Mouse (Mus musculus) liver, embryonic 14.5 days (tissue): Measurements from ENCODE around the gene Stard3. TPM values are rescaled to one million over a fixed set of nuclear protein-coding genes. Genes with fewer than 3 reads are reported as not detected.
A peak's percentile ranks its signal among the peaks of the same experiment; 100 is the strongest.

ENCODE experiments used
- ATAC-seq: fragments of 200-750 bp; cut with Nextera tagmentation; 2 replicates; pipeline ENCODE4 v1.8.0; 2017; ENCODE audit warnings: moderate number of reproducible peaks, mild to moderate bottlenecking, moderate library complexity; ENCODE audit not compliant: insufficient read depth
- DNase-seq, 3 experiments: peaks; one replicate each; pipeline ENCODE4 v3.0.0-alpha.2; 2012 to 2013; ENCODE audit warnings: low read depth in 3 of 3, low spot score in 3 of 3
- H3K27ac ChIP-seq: fragments of 300-500 bp; sonication (generic); 2 replicates; pipeline ENCODE4 v1.5.1; 2014; ENCODE audit warnings: moderate library complexity, mild to moderate bottlenecking, control low read depth, inconsistent platforms
- H3K27me3 ChIP-seq: fragments of 300-500 bp; sonication (generic); 2 replicates; pipeline ENCODE4 v1.6.1; 2014; ENCODE audit warnings: mild to moderate bottlenecking, low read length, moderate library complexity; ENCODE audit not compliant: control insufficient read depth, insufficient read depth
- H3K36me3 ChIP-seq: fragments of 300-500 bp; sonication (generic); replicated peaks from 2 replicates; pipeline ENCODE4 v1.6.1; 2014; ENCODE audit warnings: low read depth; ENCODE audit not compliant: control insufficient read depth, insufficient read depth
- H3K4me1 ChIP-seq, 2 experiments: fragments of 200-500 bp in 1 of 2; fragments of 300-500 bp in 1 of 2; sonication (generic) in 1 of 2; replicated peaks; 2 replicates each; pipeline ENCODE4 v1.6.1; 2012 to 2014; ENCODE audit warnings: antibody characterized with exemption in 1 of 2, inconsistent platforms in 1 of 2, low read length in 1 of 2; ENCODE audit not compliant: control insufficient read depth in 2 of 2, insufficient read depth in 2 of 2
- H3K4me2 ChIP-seq: fragments of 300-500 bp; sonication (generic); 2 replicates; pipeline ENCODE4 v1.6.1; 2014; ENCODE audit warnings: low read depth, mild to moderate bottlenecking, control low read depth, moderate library complexity
- H3K4me3 ChIP-seq, 2 experiments: fragments of 200-500 bp in 1 of 2; fragments of 300-500 bp in 1 of 2; sonication (generic) in 1 of 2; 2 replicates each; pipeline ENCODE4 v1.5.1; 2012 to 2014; ENCODE audit warnings: low read depth in 2 of 2, low read length in 2 of 2, mild to moderate bottlenecking in 2 of 2, control low read depth in 1 of 2, inconsistent platforms in 1 of 2, moderate library complexity in 1 of 2; ENCODE audit not compliant: insufficient read depth in 1 of 2
- H3K9ac ChIP-seq: fragments of 300-500 bp; sonication (generic); replicated peaks from 2 replicates; pipeline ENCODE4 v1.6.1; 2014; ENCODE audit warnings: mild to moderate bottlenecking, control low read depth, moderate library complexity
- H3K9me3 ChIP-seq: fragments of 300-500 bp; sonication (generic); 2 replicates; pipeline ENCODE4 v1.6.1; 2016; ENCODE audit warnings: low read length, mixed read lengths; ENCODE audit not compliant: control insufficient read depth
- CTCF ChIP-seq: IDR thresholded peaks from 2 replicates; pipeline ENCODE4 v1.5.1; 2016; ENCODE audit warnings: antibody characterized with exemption, low read depth, control low read depth
- EP300 ChIP-seq: IDR thresholded peaks from 2 replicates; pipeline ENCODE4 v1.6.1; 2016; ENCODE audit warnings: antibody characterized with exemption, low read depth
- WGBS: fragments of 180-500 bp; shearing (Covaris S2); extraction: QIAGEN DNeasy Blood & Tissue Kit; methylation state at CpG from one replicate; pipeline ENCODE4 v1.1.7; 2014; ENCODE audit not compliant: insufficient replicate concordance; 5-methylcytosine and 5-hydroxymethylcytosine counted together
- polyA plus RNA-seq, 2 experiments: library from polyadenylated mRNA; depleted of rRNA in 1 of 2; stranded (reverse) in 1 of 2; unstranded in 1 of 2; fragments of >200 nt; fragmentation: Nextera tagmentation in 1 of 2; extraction: Ambion mirVana in 1 of 2; gene quantifications; 2 replicates each; pipeline versions ENCODE4 v1.2.1 to v1.2.3; 2012 to 2014

Gene Stard3
- polyA plus RNA-seq, 2 experiments: 11.6 to 16.8 TPM

DNA sequence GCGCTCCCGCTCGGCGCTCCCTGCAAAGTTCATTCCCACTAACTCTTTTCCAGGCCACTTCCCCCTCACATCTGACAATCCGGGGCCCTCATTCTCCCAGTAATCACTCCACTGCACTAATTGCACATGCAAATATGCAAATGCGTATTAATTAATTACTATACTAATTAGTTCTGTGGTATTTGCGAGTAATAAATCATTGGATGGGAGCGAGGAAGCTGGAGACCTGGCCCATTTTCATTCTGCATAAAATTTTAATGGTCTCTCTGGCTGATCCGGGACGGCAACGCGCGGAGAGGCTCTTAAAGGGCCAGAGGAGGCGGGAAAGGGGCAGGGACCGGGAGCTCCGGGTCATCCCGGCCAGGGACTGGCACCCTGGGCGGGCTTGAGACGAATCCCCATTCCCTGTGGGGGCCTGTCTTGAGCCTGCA is 19.1 kb upstream of the Stard3 start:
- no peak overlapping the region for H3K27ac ChIP-seq
- H3K9ac ChIP-seq: no peak overlapping the region
- 2% methylated on average over 19 of the region's 19 CpGs for WGBS
- TF ChIP-seq EP300: no peak
- no peak for TF ChIP-seq CTCF
- peaks cover 82% of the 10 kb centered on the region for H3K27me3 ChIP-seq
- H3K4me2 ChIP-seq: peak overlapping the region; percentile 54
- DNase-seq: no peak
- no peaks in the 10 kb centered on the region for H3K36me3 ChIP-seq
- H3K4me1 ChIP-seq: no peaks in the 10 kb centered on the region
- ATAC-seq: no peak
- no peaks in the 10 kb centered on the region for H3K9me3 ChIP-seq
- peak overlapping the region in 1 of 2 experiments; percentile 38; a peak in 2 of 4 replicates for H3K4me3 ChIP-seq

DNA sequence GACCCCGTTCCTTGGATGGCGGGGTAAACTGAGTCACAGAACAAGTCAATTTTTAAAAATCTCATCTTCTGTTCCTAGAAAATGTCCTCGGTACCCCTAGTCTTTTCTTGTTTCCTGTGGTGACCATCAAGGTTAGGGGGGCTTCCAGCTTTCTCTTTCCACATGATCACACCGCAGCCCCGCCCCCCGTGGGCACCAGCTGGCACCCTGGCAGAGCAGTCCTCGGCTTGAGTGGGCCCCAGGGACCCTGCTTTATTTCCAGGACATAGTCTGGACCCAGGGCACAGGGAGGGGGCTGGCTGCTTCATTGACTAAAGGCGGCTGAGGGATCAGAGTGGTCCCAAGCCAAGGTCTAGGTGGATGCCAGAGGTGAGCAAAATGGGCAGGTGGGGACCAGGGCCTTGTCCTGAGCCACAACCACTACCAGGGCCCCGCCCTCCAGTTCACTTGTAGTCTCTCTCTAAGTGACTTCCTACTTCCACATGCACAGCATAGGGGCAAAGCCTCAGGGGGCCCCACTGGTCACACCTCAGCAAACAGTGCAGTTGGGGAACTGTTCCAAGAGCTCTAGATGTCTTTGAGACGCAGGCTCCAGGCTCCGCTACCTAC is 18.4 kb upstream of the Stard3 start:
- Histone ChIP-seq H3K27me3 (peaks cover 75% of the 10 kb centered on the region), H3K27ac (no peak overlapping the region), H3K4me2 (no peak overlapping the region), H3K4me3 (no peak overlapping the region), H3K9me3 (no peaks in the 10 kb centered on the region), H3K36me3 (no peaks in the 10 kb centered on the region), H3K4me1 (no peaks in the 10 kb centered on the region), H3K9ac (no peak overlapping the region)
- no peak for TF ChIP-seq CTCF
- TF ChIP-seq EP300: no peak
- DNase-seq: no peak
- no peak for ATAC-seq
- WGBS: 6% methylated on average over 11 of the region's 11 CpGs

DNA sequence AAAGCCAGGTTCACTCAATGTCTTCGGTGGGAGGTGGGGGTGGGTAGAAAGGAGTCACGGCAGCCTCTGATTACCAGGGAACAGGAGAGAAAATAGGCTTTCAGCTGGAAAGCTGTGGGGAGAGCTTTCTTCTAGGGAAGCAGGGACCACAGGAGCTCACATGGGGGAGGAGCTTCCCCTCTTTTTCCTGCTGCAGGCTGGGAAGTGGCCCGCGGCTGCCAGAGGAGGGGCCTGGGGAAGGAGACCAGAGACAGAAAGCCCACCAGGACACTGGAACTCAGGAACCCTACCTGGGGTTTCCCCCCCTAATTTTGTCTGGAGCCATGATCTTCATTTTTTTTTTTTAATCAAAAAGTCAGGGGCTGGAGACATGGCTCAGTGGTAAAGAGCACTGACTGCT is 17.6 kb upstream of the Stard3 start:
- DNase-seq: no peak
- H3K27me3 ChIP-seq: peaks cover 73% of the 10 kb centered on the region
- ATAC-seq: no peak
- H3K36me3 ChIP-seq: no peaks in the 10 kb centered on the region
- no peak overlapping the region for H3K4me2 ChIP-seq
- H3K4me1 ChIP-seq: no peaks in the 10 kb centered on the region
- no peaks in the 10 kb centered on the region for H3K9me3 ChIP-seq
- no peak for TF ChIP-seq EP300
- TF ChIP-seq CTCF: no peak
- WGBS: 9% methylated on average over 4 of the region's 4 CpGs
- no peak overlapping the region for H3K27ac ChIP-seq
- H3K4me3 ChIP-seq: no peak overlapping the region
- no peak overlapping the region for H3K9ac ChIP-seq

DNA sequence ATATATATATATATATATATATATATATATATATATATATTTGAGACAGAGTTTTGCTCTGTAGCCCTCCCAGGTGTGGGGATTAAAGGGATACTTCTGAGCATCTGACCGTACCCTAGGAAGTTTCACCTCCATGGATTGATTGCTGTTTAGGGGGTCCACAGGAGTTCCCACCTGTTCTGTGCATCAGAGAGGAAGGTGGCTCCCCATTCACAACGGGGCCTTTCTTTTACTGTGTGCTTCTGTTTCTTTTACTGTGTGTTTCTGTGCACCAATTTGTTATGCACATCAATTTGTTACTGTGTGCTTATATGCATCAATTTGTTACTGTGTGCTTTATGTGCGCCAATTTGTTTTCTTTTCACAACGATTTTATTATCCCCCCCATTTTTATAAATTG is 17.0 kb upstream of the Stard3 start:
- Histone ChIP-seq H3K27me3 (peaks cover 72% of the 10 kb centered on the region), H3K9me3 (no peaks in the 10 kb centered on the region), H3K36me3 (no peaks in the 10 kb centered on the region), H3K4me2 (no peak overlapping the region), H3K27ac (no peak overlapping the region), H3K4me1 (no peaks in the 10 kb centered on the region), H3K9ac (no peak overlapping the region), H3K4me3 (no peak overlapping the region)
- no peak for TF ChIP-seq CTCF
- TF ChIP-seq EP300: no peak
- 38% methylated on average over 4 of the region's 4 CpGs for WGBS
- ATAC-seq: no peak
- no peak for DNase-seq

DNA sequence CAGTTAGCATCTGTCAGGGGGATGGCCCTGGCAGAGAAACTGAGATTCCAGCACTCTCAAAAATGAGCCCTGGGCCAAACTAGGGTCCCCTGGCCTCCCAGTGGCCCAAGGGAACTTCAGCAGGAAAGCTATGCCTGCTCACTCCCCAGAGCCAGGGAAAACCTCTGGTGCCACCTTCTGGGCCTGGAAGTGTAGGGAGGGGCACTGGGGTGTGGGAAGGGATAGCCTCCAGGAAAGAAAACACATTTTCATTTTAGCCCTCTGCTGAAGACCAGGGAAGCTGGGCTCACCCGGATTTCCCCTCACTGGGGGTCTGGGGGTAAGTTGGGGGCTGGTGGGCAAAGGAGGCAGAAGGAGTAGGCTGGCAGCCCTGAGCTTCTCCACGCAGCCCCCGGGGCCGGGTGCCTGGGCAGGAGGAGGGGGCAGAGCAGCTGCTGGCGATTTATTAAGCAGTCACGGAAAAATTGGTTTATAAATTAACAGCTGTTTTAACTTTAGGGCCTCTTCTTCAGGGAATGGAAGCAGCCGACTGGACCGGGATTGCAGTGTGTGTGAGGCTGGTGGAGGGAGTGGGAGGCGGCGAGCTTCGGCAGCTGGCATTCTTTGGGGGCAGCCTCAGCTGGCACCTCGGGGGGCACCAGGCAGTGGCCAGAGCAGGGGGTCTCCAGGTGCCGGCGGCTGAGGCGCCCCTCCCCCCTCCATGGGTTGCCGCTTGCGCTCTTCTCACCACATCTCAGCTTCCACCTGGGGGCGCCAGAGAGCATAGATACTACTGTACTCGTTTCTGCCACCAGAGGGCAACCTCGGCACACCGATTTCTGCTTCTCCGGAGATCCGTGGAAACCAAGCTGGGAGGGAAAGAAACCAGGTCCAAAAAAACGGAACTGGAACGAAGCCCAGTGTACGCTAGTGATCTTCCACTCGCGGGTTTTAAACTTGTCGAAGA is 15.9 kb upstream of the Stard3 start:
- Histone ChIP-seq H3K4me3 (no peak overlapping the region), H3K9ac (no peak overlapping the region), H3K4me1 (no peaks in the 10 kb centered on the region), H3K36me3 (no peaks in the 10 kb centered on the region), H3K9me3 (no peaks in the 10 kb centered on the region), H3K27me3 (peaks cover 72% of the 10 kb centered on the region), H3K27ac (no peak overlapping the region), H3K4me2 (no peak overlapping the region)
- DNase-seq: peak; percentile 51 to 67 (median 61)
- ATAC-seq: no peak
- TF ChIP-seq EP300: no peak
- peak; percentile 99 for TF ChIP-seq CTCF
- 3% methylated on average over 28 of the region's 29 CpGs for WGBS
